Mouse (Mus musculus): ENCODE data around the gene Bms1. TPM values are rescaled to one million over a fixed set of nuclear protein-coding genes. Genes with fewer than 3 reads are reported as not detected.

The Bms1 gene
- total and polyA plus RNA-seq, 3 experiments, result 3.9 to 22.4 (median 19.3) TPM

DNA sequence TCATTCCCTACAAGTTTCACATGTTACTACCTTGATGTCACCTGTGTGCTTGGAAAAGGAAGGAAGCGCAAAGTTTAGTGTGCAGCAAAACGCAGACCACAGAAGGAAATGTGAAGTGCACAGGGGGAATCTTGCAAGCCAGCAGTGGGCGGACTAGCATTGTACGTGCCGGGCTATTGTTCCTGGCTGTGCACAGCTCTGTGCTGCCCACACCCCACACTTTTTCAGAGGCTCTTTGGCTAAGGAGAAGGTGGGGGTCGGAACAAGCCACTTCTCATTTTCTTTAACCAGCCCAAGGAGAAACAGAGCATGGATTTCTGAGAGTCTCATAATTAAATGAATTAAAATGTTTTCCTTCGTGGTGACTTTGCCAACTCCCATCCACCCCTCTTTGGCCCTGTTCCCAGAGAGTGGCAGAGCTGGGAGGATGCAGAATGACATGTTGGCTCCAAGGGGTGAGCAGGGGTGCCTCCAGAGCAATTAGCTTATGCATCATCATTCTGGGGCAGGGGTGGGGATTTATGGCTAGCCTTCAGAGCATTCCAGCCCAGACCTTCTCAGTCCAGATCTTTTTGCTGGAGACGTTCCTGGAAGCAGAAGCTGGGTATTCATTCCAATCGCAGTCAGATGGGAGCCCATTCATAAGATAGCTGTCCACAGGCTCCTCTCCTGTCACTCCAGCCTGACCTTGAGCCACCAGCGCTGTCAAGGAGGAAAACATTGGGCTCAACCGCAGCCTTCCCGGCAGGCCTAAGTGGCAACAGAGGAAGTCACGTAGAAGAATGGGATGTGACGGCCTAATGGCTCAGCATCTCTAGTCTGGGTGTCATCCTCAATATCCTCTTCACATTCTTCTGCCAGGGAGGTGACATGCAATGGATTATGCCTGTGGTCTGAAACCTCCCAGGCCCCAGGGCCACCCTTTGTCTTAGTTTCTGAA, 82.5 kb downstream of the Bms1 start:
- 42% methylated on average over 14 of the region's 14 CpGs for WGBS
- no peak for DNase-seq

DNA sequence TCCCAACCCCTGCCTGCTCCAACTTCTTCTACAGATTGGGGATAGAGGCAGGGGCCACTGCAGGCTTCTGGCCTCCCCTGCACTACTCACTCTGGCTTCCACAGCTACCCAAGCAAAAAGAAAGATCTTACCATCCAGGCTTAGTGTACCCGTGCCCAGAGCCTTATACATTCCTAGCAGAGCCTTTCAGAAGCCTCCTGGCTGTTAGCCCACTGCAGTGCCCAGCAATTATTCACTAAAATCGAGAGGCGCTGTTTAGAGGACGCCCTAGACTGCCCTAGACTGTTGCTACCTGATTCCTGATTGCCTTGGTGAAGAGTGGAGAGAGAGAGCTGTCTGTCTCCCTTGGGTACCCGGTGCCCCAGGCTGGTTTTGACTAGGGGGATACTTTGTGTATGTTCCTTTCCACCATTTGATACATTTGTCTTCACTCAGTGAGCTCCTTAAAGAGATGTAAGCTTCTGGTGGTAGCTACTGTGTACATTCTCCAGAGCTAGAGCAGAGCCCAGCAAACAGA, 83.3 kb downstream of the Bms1 start:
- Histone ChIP-seq H3K27ac (no peak overlapping the region), H3K9ac (ENCODE audit: low read depth, low read length) (no peak overlapping the region), H3K4me3 (no peak overlapping the region), H3K27me3 (ENCODE audit: control insufficient read depth, insufficient read depth, low read length) (no peaks in the 10 kb centered on the region), H3K4me1 (ENCODE audit: control insufficient read depth, insufficient read depth, low read length) (peaks cover 3% of the 10 kb centered on the region), H3K79me2 (replicated peaks; ENCODE audit: control insufficient read depth, insufficient read depth, low read length) (no peaks in the 10 kb centered on the region), H3K36me3 (ENCODE audit: control insufficient read depth, insufficient read depth, low read length) (no peaks in the 10 kb centered on the region)
- 66% methylated on average over 5 of the region's 5 CpGs for WGBS
- no peak for DNase-seq
- no peak for TF ChIP-seq EP300 (IDR thresholded peaks at IDR 0.05; ENCODE audit: insufficient read depth, low read depth, low read length)
- TF ChIP-seq POLR2A (IDR thresholded peaks at IDR 0.05; ENCODE audit: insufficient read depth, low read depth, low read length), result no peak
- TF ChIP-seq CTCF (IDR thresholded peaks at IDR 0.05), result no peak
- intact Hi-C loops (cut with DNase I), result no loop called here

More for the DNA sequence above, 82.5 kb downstream of the Bms1 start:
- H3K4me3 ChIP-seq, result no peak overlapping the region
- H3K27ac ChIP-seq, result no peak overlapping the region
- TF ChIP-seq POLR2A (IDR thresholded peaks at IDR 0.05; ENCODE audit: insufficient read depth, low read depth, low read length) (no peak), CTCF (IDR thresholded peaks at IDR 0.05) (no peak), EP300 (IDR thresholded peaks at IDR 0.05; ENCODE audit: insufficient read depth, low read depth, low read length) (no peak)
- no peaks in the 10 kb centered on the region for H3K79me2 ChIP-seq (replicated peaks; ENCODE audit: control insufficient read depth, insufficient read depth, low read length)
- H3K27me3 ChIP-seq (ENCODE audit: control insufficient read depth, insufficient read depth, low read length), result no peaks in the 10 kb centered on the region
- H3K36me3 ChIP-seq (ENCODE audit: control insufficient read depth, insufficient read depth, low read length), result no peaks in the 10 kb centered on the region
- intact Hi-C loops (cut with DNase I), result no loop called here
- no peak overlapping the region for H3K9ac ChIP-seq (ENCODE audit: low read depth, low read length)
- peaks cover 3% of the 10 kb centered on the region for H3K4me1 ChIP-seq (ENCODE audit: control insufficient read depth, insufficient read depth, low read length)

DNA sequence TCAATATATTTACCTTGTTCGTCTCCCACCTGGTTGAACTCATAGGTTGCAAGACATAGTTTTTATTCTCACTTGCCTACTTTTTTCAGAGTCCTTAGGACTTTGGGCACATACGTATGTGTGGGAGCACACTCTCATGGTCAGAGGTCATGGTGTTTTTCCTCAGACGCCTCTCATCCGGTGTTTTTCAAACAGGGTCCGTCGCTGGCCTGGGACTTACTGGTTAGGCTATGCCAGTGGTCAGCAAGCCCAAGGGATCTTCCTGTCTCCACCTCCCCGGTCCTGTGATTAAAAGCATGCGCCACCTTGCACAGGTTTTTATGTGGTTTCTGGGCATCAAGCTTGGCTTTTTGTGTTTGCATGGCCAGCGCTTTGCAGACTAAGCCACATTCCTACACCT, 85.4 kb downstream of the Bms1 start:
- no peak overlapping the region for H3K27ac ChIP-seq
- intact Hi-C loops (cut with DNase I), result no loop called here
- 84% methylated on average over 9 of the region's 9 CpGs for WGBS

More for the DNA sequence above, 85.4 kb downstream of the Bms1 start:
- H3K9ac ChIP-seq (ENCODE audit: low read depth, low read length), result no peak overlapping the region
- no peaks in the 10 kb centered on the region for H3K27me3 ChIP-seq (ENCODE audit: control insufficient read depth, insufficient read depth, low read length)
- H3K79me2 ChIP-seq (replicated peaks; ENCODE audit: control insufficient read depth, insufficient read depth, low read length), result no peaks in the 10 kb centered on the region
- peaks cover 3% of the 10 kb centered on the region for H3K4me1 ChIP-seq (ENCODE audit: control insufficient read depth, insufficient read depth, low read length)
- H3K4me3 ChIP-seq, result no peak overlapping the region
- no peak for DNase-seq
- TF ChIP-seq CTCF (IDR thresholded peaks at IDR 0.05), result no peak
- no peak for TF ChIP-seq EP300 (IDR thresholded peaks at IDR 0.05; ENCODE audit: insufficient read depth, low read depth, low read length)
- no peak for TF ChIP-seq POLR2A (IDR thresholded peaks at IDR 0.05; ENCODE audit: insufficient read depth, low read depth, low read length)
- no peaks in the 10 kb centered on the region for H3K36me3 ChIP-seq (ENCODE audit: control insufficient read depth, insufficient read depth, low read length)

Small RNA genes lying within 50 kb of the gene (microRNA-seq; reads per million reads assigned to microRNA genes)
- gene Gm25953, result 0 reads per million in 2 experiments

Other genes starting within 250 kb of the Bms1 start
- 1 to 10 TPM; 2.7 to 5.8 TPM for gene Ret, start 221.8 kb downstream of the Bms1 start, total RNA-seq (2021)
- 2.8 and 6.0 TPM in 2 replicates for gene Ret, start 221.8 kb downstream of the Bms1 start, polyA plus RNA-seq (2012; rRNA removed)
- gene Zfp248, start 36.1 kb upstream of the Bms1 start, total RNA-seq (2021), result 1 to 10 TPM; 1.6 to 1.8 TPM
- gene Zfp248, start 36.1 kb upstream of the Bms1 start, polyA plus RNA-seq (2012; rRNA removed), result 0.92 and 1.1 TPM in 2 replicates
- gene Zfp9, start 59.8 kb upstream of the Bms1 start, total RNA-seq (2021), result 1 to 10 TPM; 4.8 TPM
- gene Zfp9, start 59.8 kb upstream of the Bms1 start, polyA plus RNA-seq (2012; rRNA removed), result 2.4 and 3.8 TPM in 2 replicates
- gene Ankrd26, start 142.8 kb upstream of the Bms1 start, total RNA-seq (2021), result 1 to 10 TPM; 1.7 to 2.2 TPM
- gene Ankrd26, start 142.8 kb upstream of the Bms1 start, polyA plus RNA-seq (2012; rRNA removed), result 0.49 and 0.79 TPM in 2 replicates

Data from heart, adult 2 months (tissue).